Mouse (Mus musculus) lung, adult 2 months (tissue): ENCODE data around the gene Zfp830.

ENCODE experiments used
- CTCF ChIP-seq: fragments of 200-500 bp; IDR thresholded peaks from 2 replicates; pipeline ENCODE4 v1.5.1; 2011; ENCODE audit warnings: mild to moderate bottlenecking, low read length, control low read depth; ENCODE audit not compliant: insufficient read depth
- POLR2A ChIP-seq: fragments of 200-500 bp; IDR thresholded peaks from 2 replicates; pipeline ENCODE4 v1.6.1; 2011; ENCODE audit warnings: low read depth, mild to moderate bottlenecking, control low read depth, low read length, borderline replicate concordance; ENCODE audit errors: extremely low read depth

GRCm38 (mm10) chr11:82719294-82719693 lies 44.9 kb upstream of the Zfp830 start:
- TF ChIP-seq CTCF, result no peak
- no peak for TF ChIP-seq POLR2A
